Mouse (Mus musculus): ENCODE results near the gene Kidins220. TPM values are rescaled to one million over a fixed set of nuclear protein-coding genes. Genes with fewer than 3 reads are reported as not detected.

Gene Kidins220
- polyA plus RNA-seq, 1 experiment, result 161 TPM

GRCm38 (mm10) chr12:25033662-25034337, 59.1 kb downstream of the Kidins220 start:
- no peaks in the 10 kb centered on the region for H3K27me3 ChIP-seq (ENCODE audit: control insufficient read depth, insufficient read depth, low read length)
- H3K4me3 ChIP-seq (replicated peaks; ENCODE audit: insufficient read depth, low read depth, low read length), result no peak overlapping the region
- H3K27ac ChIP-seq (ENCODE audit: insufficient read depth, low read length), result no peak overlapping the region
- H3K4me1 ChIP-seq (ENCODE audit: control insufficient read depth, insufficient read depth, low read length), result no peaks in the 10 kb centered on the region; the same call in 1 of the 2 replicates
- 20% methylated on average over 9 of the region's 9 CpGs for WGBS
- peak in 1 of 2 experiments; percentile 28 for DNase-seq
- TF ChIP-seq CTCF (IDR thresholded peaks at IDR 0.05; ENCODE audit: borderline replicate concordance, insufficient read depth, low read depth, low read length) (no peak), POLR2A (IDR thresholded peaks at IDR 0.05; ENCODE audit: borderline replicate concordance, insufficient read depth, low read length) (no peak)

- DNase-seq, result peak in 1 of 2 experiments; percentile 14
- Histone ChIP-seq H3K27ac (ENCODE audit: insufficient read depth, low read length) (no peak overlapping the region), H3K4me1 (ENCODE audit: control insufficient read depth, insufficient read depth, low read length) (no peaks in the 10 kb centered on the region; the same call in 1 of the 2 replicates), H3K27me3 (ENCODE audit: control insufficient read depth, insufficient read depth, low read length) (no peaks in the 10 kb centered on the region), H3K4me3 (replicated peaks; ENCODE audit: insufficient read depth, low read depth, low read length) (no peak overlapping the region)
- no peak for TF ChIP-seq CTCF (IDR thresholded peaks at IDR 0.05; ENCODE audit: borderline replicate concordance, insufficient read depth, low read depth, low read length)
- no peak for TF ChIP-seq POLR2A (IDR thresholded peaks at IDR 0.05; ENCODE audit: borderline replicate concordance, insufficient read depth, low read length)
- WGBS, result 52% methylated on average over 8 of the region's 8 CpGs
Observed at GRCm38 (mm10) chr12:25034338-25034953, 59.7 kb downstream of the Kidins220 start.

- no peak for TF ChIP-seq CTCF (IDR thresholded peaks at IDR 0.05; ENCODE audit: borderline replicate concordance, insufficient read depth, low read depth, low read length)
- TF ChIP-seq POLR2A (IDR thresholded peaks at IDR 0.05; ENCODE audit: borderline replicate concordance, insufficient read depth, low read length), result no peak
- DNase-seq, result no peak
- WGBS, result 92% methylated on average over 3 of the region's 3 CpGs
Observed at GRCm38 (mm10) chr12:25036024-25036423, 61.3 kb downstream of the Kidins220 start.

GRCm38 (mm10) chr12:25037222-25037621, 62.5 kb downstream of the Kidins220 start:
- 86% methylated on average over 5 of the region's 5 CpGs for WGBS

More at GRCm38 (mm10) chr12:25036024-25036423, 61.3 kb downstream of the Kidins220 start:
- Histone ChIP-seq H3K27ac (ENCODE audit: insufficient read depth, low read length) (no peak overlapping the region), H3K4me1 (ENCODE audit: control insufficient read depth, insufficient read depth, low read length) (no peaks in the 10 kb centered on the region; the same call in 1 of the 2 replicates), H3K4me3 (replicated peaks; ENCODE audit: insufficient read depth, low read depth, low read length) (no peak overlapping the region), H3K27me3 (ENCODE audit: control insufficient read depth, insufficient read depth, low read length) (no peaks in the 10 kb centered on the region)

GRCm38 (mm10) chr12:25037681-25038472, 63.2 kb downstream of the Kidins220 start:
- no peaks in the 10 kb centered on the region; the same call in 1 of the 2 replicates for H3K4me1 ChIP-seq (ENCODE audit: control insufficient read depth, insufficient read depth, low read length)
- H3K27ac ChIP-seq (ENCODE audit: insufficient read depth, low read length), result no peak overlapping the region
- no peak overlapping the region for H3K4me3 ChIP-seq (replicated peaks; ENCODE audit: insufficient read depth, low read depth, low read length)
- H3K27me3 ChIP-seq (ENCODE audit: control insufficient read depth, insufficient read depth, low read length), result no peaks in the 10 kb centered on the region
- DNase-seq, result no peak
- 77% methylated on average over 9 of the region's 9 CpGs for WGBS
- TF ChIP-seq POLR2A (IDR thresholded peaks at IDR 0.05; ENCODE audit: borderline replicate concordance, insufficient read depth, low read length) (no peak), CTCF (IDR thresholded peaks at IDR 0.05; ENCODE audit: borderline replicate concordance, insufficient read depth, low read depth, low read length) (no peak)

More at GRCm38 (mm10) chr12:25037222-25037621, 62.5 kb downstream of the Kidins220 start:
- H3K27me3 ChIP-seq (ENCODE audit: control insufficient read depth, insufficient read depth, low read length), result no peaks in the 10 kb centered on the region
- no peak for DNase-seq
- no peaks in the 10 kb centered on the region; the same call in 1 of the 2 replicates for H3K4me1 ChIP-seq (ENCODE audit: control insufficient read depth, insufficient read depth, low read length)
- no peak for TF ChIP-seq POLR2A (IDR thresholded peaks at IDR 0.05; ENCODE audit: borderline replicate concordance, insufficient read depth, low read length)
- no peak for TF ChIP-seq CTCF (IDR thresholded peaks at IDR 0.05; ENCODE audit: borderline replicate concordance, insufficient read depth, low read depth, low read length)
- no peak overlapping the region for H3K4me3 ChIP-seq (replicated peaks; ENCODE audit: insufficient read depth, low read depth, low read length)
- H3K27ac ChIP-seq (ENCODE audit: insufficient read depth, low read length), result no peak overlapping the region

- Histone ChIP-seq H3K27me3 (ENCODE audit: control insufficient read depth, insufficient read depth, low read length) (no peaks in the 10 kb centered on the region), H3K27ac (ENCODE audit: insufficient read depth, low read length) (no peak overlapping the region), H3K4me1 (ENCODE audit: control insufficient read depth, insufficient read depth, low read length) (no peaks in the 10 kb centered on the region), H3K4me3 (replicated peaks; ENCODE audit: insufficient read depth, low read depth, low read length) (no peak overlapping the region)
- TF ChIP-seq POLR2A (IDR thresholded peaks at IDR 0.05; ENCODE audit: borderline replicate concordance, insufficient read depth, low read length), result no peak
- no peak for TF ChIP-seq CTCF (IDR thresholded peaks at IDR 0.05; ENCODE audit: borderline replicate concordance, insufficient read depth, low read depth, low read length)
- WGBS, result 92% methylated on average over 2 of the region's 2 CpGs
- DNase-seq, result no peak
Observed at GRCm38 (mm10) chr12:25044056-25044455, 69.3 kb downstream of the Kidins220 start.

- Histone ChIP-seq H3K4me3 (replicated peaks; ENCODE audit: insufficient read depth, low read depth, low read length) (no peak overlapping the region), H3K4me1 (ENCODE audit: control insufficient read depth, insufficient read depth, low read length) (no peaks in the 10 kb centered on the region), H3K27me3 (ENCODE audit: control insufficient read depth, insufficient read depth, low read length) (no peaks in the 10 kb centered on the region), H3K27ac (ENCODE audit: insufficient read depth, low read length) (no peak overlapping the region)
- no peak for DNase-seq
- no peak for TF ChIP-seq POLR2A (IDR thresholded peaks at IDR 0.05; ENCODE audit: borderline replicate concordance, insufficient read depth, low read length)
- no peak for TF ChIP-seq CTCF (IDR thresholded peaks at IDR 0.05; ENCODE audit: borderline replicate concordance, insufficient read depth, low read depth, low read length)
- 98% methylated on average over 4 of the region's 4 CpGs for WGBS
Observed at GRCm38 (mm10) chr12:25044579-25044978, 69.9 kb downstream of the Kidins220 start.
